Mouse (Mus musculus) MEL (cell line): ENCODE measurements around the gene Il11ra1. TPM values are rescaled to one million over a fixed set of nuclear protein-coding genes. Genes with fewer than 3 reads are reported as not detected.

ENCODE experiments used
- DNase-seq: peaks from one replicate; pipeline ENCODE4 v3.0.0; 2011; ENCODE audit warnings: low read depth, low spot score
- H3K27ac ChIP-seq: 2 replicates; pipeline ENCODE4 v1.5.1; 2012; ENCODE audit warnings: low read depth, mild to moderate bottlenecking, control low read depth, low read length, moderate library complexity; ENCODE audit not compliant: control insufficient read depth
- H3K27me3 ChIP-seq, 2 experiments: fragments of 150-350 bp in 1 of 2; sonication (generic) in 1 of 2; 2 replicates each; pipeline ENCODE4 v1.6.1; 2012; ENCODE audit warnings: low read length in 2 of 2, mild to moderate bottlenecking in 2 of 2, improper control_type of control experiment in 1 of 2, moderate library complexity in 1 of 2; ENCODE audit not compliant: insufficient read depth in 2 of 2, control insufficient read depth in 1 of 2
- H3K36me3 ChIP-seq, 2 experiments: 2 replicates each; pipeline ENCODE4 v1.6.1; 2012 to 2014; ENCODE audit warnings: low read length in 2 of 2, improper control_type of control experiment in 1 of 2, inconsistent platforms in 1 of 2, mild to moderate bottlenecking in 1 of 2; ENCODE audit not compliant: insufficient read depth in 2 of 2, control insufficient read depth in 1 of 2
- H3K4me1 ChIP-seq, 2 experiments: fragments of 150-350 bp in 1 of 2; sonication (generic) in 1 of 2; 2 replicates each; pipeline ENCODE4 v1.6.1; 2012; ENCODE audit warnings: low read length in 2 of 2, improper control_type of control experiment in 1 of 2, mild to moderate bottlenecking in 1 of 2; ENCODE audit not compliant: insufficient read depth in 2 of 2, control insufficient read depth in 1 of 2
- H3K4me3 ChIP-seq, 2 experiments: fragments of 150-350 bp in 1 of 2; sonication (generic) in 1 of 2; 2 replicates each; pipeline ENCODE4 v1.5.1; 2012; ENCODE audit warnings: low read depth in 2 of 2, low read length in 2 of 2, mild to moderate bottlenecking in 2 of 2, moderate library complexity in 2 of 2, control low read depth in 1 of 2, improper control_type of control experiment in 1 of 2; ENCODE audit not compliant: control insufficient read depth in 1 of 2, insufficient read depth in 1 of 2
- H3K79me2 ChIP-seq: 2 replicates; pipeline ENCODE4 v1.6.1; 2012; ENCODE audit warnings: mild to moderate bottlenecking, low read length, moderate library complexity; ENCODE audit not compliant: control insufficient read depth, poor library complexity, insufficient read depth
- H3K9ac ChIP-seq: 2 replicates; pipeline ENCODE4 v1.6.1; 2012; ENCODE audit warnings: low read depth, mild to moderate bottlenecking, control low read depth, low read length, moderate library complexity; ENCODE audit not compliant: control insufficient read depth, poor library complexity, severe bottlenecking
- H3K9me3 ChIP-seq: fragments of 150-350 bp; sonication (generic); replicated peaks from 2 replicates; pipeline ENCODE4 v1.6.1; 2012; ENCODE audit warnings: mild to moderate bottlenecking, low read length, improper control_type of control experiment, moderate library complexity; ENCODE audit not compliant: insufficient read depth
- BHLHE40 ChIP-seq: IDR thresholded peaks from 2 replicates; pipeline ENCODE4 v1.6.1; 2012; ENCODE audit warnings: low read depth, mild to moderate bottlenecking, inconsistent platforms, low read length, improper control_type of control experiment, borderline replicate concordance
- CHD1 ChIP-seq: IDR thresholded peaks from 2 replicates; pipeline ENCODE4 v1.6.1; 2012; ENCODE audit warnings: low read depth, mild to moderate bottlenecking, inconsistent platforms, low read length, improper control_type of control experiment
- CTCF ChIP-seq, 3 experiments: IDR thresholded peaks in 2 of 3; conservative IDR thresholded peaks in 1 of 3; 2 replicates each; pipeline ENCODE4 v1.5.1; 2011 to 2012; ENCODE audit warnings: low read length in 3 of 3, low read depth in 2 of 3, mild to moderate bottlenecking in 2 of 3, improper control_type of control experiment in 1 of 3, inconsistent platforms in 1 of 3, mixed read lengths in 1 of 3, moderate library complexity in 1 of 3; ENCODE audit not compliant: control insufficient read depth in 1 of 3, insufficient read depth in 1 of 3, poor library complexity in 1 of 3, severe bottlenecking in 1 of 3
- ELF1 ChIP-seq: IDR thresholded peaks from 2 replicates; pipeline ENCODE4 v1.6.1; 2014; ENCODE audit warnings: low read depth, mild to moderate bottlenecking, inconsistent platforms, low read length, improper control_type of control experiment, moderate library complexity
- EP300 ChIP-seq, 2 experiments: IDR thresholded peaks; 2 replicates each; pipeline ENCODE4 v1.6.1; 2011; ENCODE audit warnings: improper control_type of control experiment in 2 of 2, low read length in 2 of 2, low read depth in 1 of 2, mild to moderate bottlenecking in 1 of 2
- ETS1 ChIP-seq: IDR thresholded peaks from 2 replicates; pipeline ENCODE4 v1.6.1; 2012; ENCODE audit warnings: low read depth, mild to moderate bottlenecking, inconsistent platforms, low read length, improper control_type of control experiment, moderate library complexity
- GABPA ChIP-seq: IDR thresholded peaks from 2 replicates; pipeline ENCODE4 v1.6.1; 2012; ENCODE audit warnings: low read depth, mild to moderate bottlenecking, inconsistent platforms, low read length, improper control_type of control experiment, moderate library complexity
- GATA1 ChIP-seq: IDR thresholded peaks from 2 replicates; pipeline ENCODE4 v1.6.1; 2011; ENCODE audit warnings: low read depth, low read length, improper control_type of control experiment
- HCFC1 ChIP-seq: IDR thresholded peaks from 2 replicates; pipeline ENCODE4 v1.6.1; 2012; ENCODE audit warnings: low read depth, mild to moderate bottlenecking, inconsistent platforms, low read length, improper control_type of control experiment, moderate library complexity
- MAFK ChIP-seq: IDR thresholded peaks from 2 replicates; pipeline ENCODE4 v1.6.1; 2011; ENCODE audit warnings: low read depth, mild to moderate bottlenecking, low read length, improper control_type of control experiment, borderline replicate concordance
- MAZ ChIP-seq: IDR thresholded peaks from 2 replicates; pipeline ENCODE4 v1.6.1; 2012; ENCODE audit warnings: low read depth, mild to moderate bottlenecking, inconsistent platforms, low read length, improper control_type of control experiment
- MEF2A ChIP-seq: IDR thresholded peaks from 2 replicates; pipeline ENCODE4 v1.6.1; 2014; ENCODE audit warnings: low read depth, mild to moderate bottlenecking, inconsistent platforms, low read length, improper control_type of control experiment; ENCODE audit not compliant: poor library complexity, insufficient replicate concordance, severe bottlenecking; ENCODE audit errors: extremely low read depth
- MXI1 ChIP-seq: IDR thresholded peaks from 2 replicates; pipeline ENCODE4 v1.6.1; 2011; ENCODE audit warnings: mild to moderate bottlenecking, low read depth, low read length, improper control_type of control experiment
- MYB ChIP-seq: IDR thresholded peaks from 2 replicates; pipeline ENCODE4 v1.6.1; 2011; ENCODE audit warnings: mild to moderate bottlenecking, low read depth, low read length, improper control_type of control experiment
- MYC ChIP-seq: IDR thresholded peaks from 2 replicates; pipeline ENCODE4 v1.6.1; 2011; ENCODE audit warnings: low read depth, mild to moderate bottlenecking, low read length, improper control_type of control experiment, moderate library complexity
- NELFE ChIP-seq: IDR thresholded peaks from 2 replicates; pipeline ENCODE4 v1.6.1; 2011; ENCODE audit warnings: low read depth, low read length, improper control_type of control experiment
- NRF1 ChIP-seq: IDR thresholded peaks from 2 replicates; pipeline ENCODE4 v1.6.1; 2014; ENCODE audit warnings: low read depth, mild to moderate bottlenecking, inconsistent platforms, low read length, improper control_type of control experiment, moderate library complexity; ENCODE audit not compliant: poor library complexity, insufficient read depth, severe bottlenecking
- POLR2AphosphoS2 ChIP-seq: IDR thresholded peaks from 2 replicates; pipeline ENCODE4 v1.6.1; 2011; ENCODE audit warnings: low read length, improper control_type of control experiment
- POLR2AphosphoS5 ChIP-seq: IDR thresholded peaks from 2 replicates; pipeline ENCODE4 v1.6.1; 2012; ENCODE audit warnings: low read depth, borderline replicate concordance, mild to moderate bottlenecking, inconsistent platforms, low read length, moderate library complexity, mixed read lengths
- RCOR1 ChIP-seq: IDR thresholded peaks from 2 replicates; pipeline ENCODE4 v1.6.1; 2012; ENCODE audit warnings: low read depth, mild to moderate bottlenecking, inconsistent platforms, low read length, improper control_type of control experiment
- SIN3A ChIP-seq: IDR thresholded peaks from 2 replicates; pipeline ENCODE4 v1.6.1; 2012; ENCODE audit warnings: low read length, improper control_type of control experiment, inconsistent platforms
- TAL1 ChIP-seq: IDR thresholded peaks from 2 replicates; pipeline ENCODE4 v1.6.1; 2012; ENCODE audit warnings: mild to moderate bottlenecking, inconsistent platforms, low read length, moderate library complexity, mixed read lengths
- TBP ChIP-seq: IDR thresholded peaks from 2 replicates; pipeline ENCODE4 v1.8.0; 2011; ENCODE audit warnings: low read depth, low read length, improper control_type of control experiment
- TCF12 ChIP-seq: IDR thresholded peaks from 2 replicates; pipeline ENCODE4 v1.6.1; 2014; ENCODE audit warnings: low read depth, mild to moderate bottlenecking, inconsistent platforms, low read length, improper control_type of control experiment, moderate library complexity
- UBTF ChIP-seq: IDR thresholded peaks from 2 replicates; pipeline ENCODE4 v1.6.1; 2012; ENCODE audit warnings: low read depth, mild to moderate bottlenecking, inconsistent platforms, low read length, improper control_type of control experiment, moderate library complexity, borderline replicate concordance; ENCODE audit not compliant: insufficient read depth
- USF1 ChIP-seq: IDR thresholded peaks from 2 replicates; pipeline ENCODE4 v1.6.1; 2014; ENCODE audit warnings: low read depth, mild to moderate bottlenecking, inconsistent platforms, low read length, improper control_type of control experiment, moderate library complexity
- USF2 ChIP-seq, 2 experiments: IDR thresholded peaks; 2 replicates each; pipeline ENCODE4 v1.6.1; 2011 to 2012; ENCODE audit warnings: improper control_type of control experiment in 2 of 2, low read length in 2 of 2, borderline replicate concordance in 1 of 2, inconsistent platforms in 1 of 2, low read depth in 1 of 2, mild to moderate bottlenecking in 1 of 2; ENCODE audit not compliant: insufficient read depth in 1 of 2
- ZKSCAN1 ChIP-seq: IDR thresholded peaks from 2 replicates; pipeline ENCODE4 v1.6.1; 2012; ENCODE audit warnings: low read depth, mild to moderate bottlenecking, inconsistent platforms, low read length, improper control_type of control experiment, moderate library complexity
- ZMIZ1 ChIP-seq: IDR thresholded peaks from 2 replicates; pipeline ENCODE4 v1.6.1; 2012; ENCODE audit warnings: low read depth, mild to moderate bottlenecking, inconsistent platforms, low read length, improper control_type of control experiment, moderate library complexity
- ZNF384 ChIP-seq: IDR thresholded peaks from 2 replicates; pipeline ENCODE4 v1.6.1; 2012; ENCODE audit warnings: low read depth, mild to moderate bottlenecking, inconsistent platforms, low read length, improper control_type of control experiment
- polyA plus RNA-seq, 2 experiments: library from polyadenylated mRNA; stranded (reverse) in 1 of 2; unstranded in 1 of 2; fragments of >175 nt in 1 of 2; fragments of >200 nt in 1 of 2; gene quantifications; 2 replicates each; pipeline versions ENCODE4 v1.2.1 to v1.2.4; 2012; ENCODE audit warnings: low replicate concordance in 2 of 2, low read depth in 1 of 2; ENCODE audit not compliant: insufficient read length in 2 of 2, insufficient read depth in 1 of 2, missing spikeins in 1 of 2
- total RNA-seq: library from RNA; depleted of rRNA; stranded (reverse); fragments of 300-350 nt; gene quantifications from 2 replicates; pipeline ENCODE4 v1.2.3, GENCODE M21; 2012

The Il11ra1 gene
- total and polyA plus RNA-seq, 3 experiments, result 44.4 to 66.7 TPM; not detected in 1

GRCm38 (mm10) chr4:41754797-41755337 lies 55.1 kb downstream of the Il11ra1 start, which contains the start of gene Galt (continued):
- no peak for TF ChIP-seq POLR2AphosphoS5

GRCm38 (mm10) chr4:41755338-41756305 lies 55.8 kb downstream of the Il11ra1 start, which contains the start of gene Sigmar1:
Sigmar1 (minus strand) TSS chr4:41756157.
- Histone ChIP-seq H3K36me3 (no peaks in the 10 kb centered on the region; a peak in 1 of 4 replicates), H3K27ac (peak within 1 kb of the TSS; percentile 70), H3K9ac (peak within 1 kb of the TSS; percentile 75), H3K9me3 (no peaks in the 10 kb centered on the region), H3K27me3 (no peaks in the 10 kb centered on the region), H3K4me3 (peak within 1 kb of the TSS; percentile 91 to 95), H3K4me1 (peaks cover 2 to 7% of the 10 kb centered on the region in 2 experiments; a peak in 3 of 4 replicates), H3K79me2 (peaks cover 1% of the 10 kb centered on the region; the same call in 1 of the 2 replicates)
- peak; percentile 91 for DNase-seq
- TF ChIP-seq ZKSCAN1, result no peak
- TF ChIP-seq NRF1, result no peak
- TF ChIP-seq TAL1, result no peak
- TF ChIP-seq TBP, result no peak
- TF ChIP-seq CTCF (IDR thresholded peaks at IDR 0.05 in 2 of 3, conservative IDR thresholded peaks at IDR 0.05 in 1 of 3; ENCODE audit: control insufficient read depth in 1 of 3, insufficient read depth in 1 of 3, low read depth in 2 of 3, low read length in 3 of 3, poor library complexity in 1 of 3, severe bottlenecking in 1 of 3), result peak; percentile 67 to 93 (median 84)
- peak; percentile 98 for TF ChIP-seq USF1
- TF ChIP-seq MYC, result 0 out of 2 replicates have a peak, but pooled peaks have one; percentile 8
- peak; percentile 88 for TF ChIP-seq ELF1
- TF ChIP-seq CHD1, result no peak
- no peak for TF ChIP-seq ZMIZ1
- TF ChIP-seq HCFC1, result peak; percentile 54
- peak; percentile 55; the same call in 1 of the 2 replicates for TF ChIP-seq UBTF
- no peak for TF ChIP-seq RCOR1
- TF ChIP-seq USF2 (IDR thresholded peaks at IDR 0.05; ENCODE audit: borderline replicate concordance in 1 of 2, insufficient read depth in 1 of 2, low read depth in 1 of 2, low read length in 2 of 2), result peak; percentile 34 to 86; a peak in 3 of 4 replicates
- no peak for TF ChIP-seq GATA1
- no peak for TF ChIP-seq POLR2AphosphoS5
- peak; percentile 30; the same call in 1 of the 2 replicates for TF ChIP-seq NELFE
- TF ChIP-seq ETS1, result no peak
- TF ChIP-seq ZNF384, result peak; percentile 77
- peak; percentile 90 for TF ChIP-seq BHLHE40
- TF ChIP-seq MEF2A, result no peak; the same call in 1 of the 2 replicates
- TF ChIP-seq MAZ, result peak; percentile 93
- TF ChIP-seq MXI1, result peak; percentile 78
- no peak for TF ChIP-seq POLR2AphosphoS2
- no peak for TF ChIP-seq EP300 (IDR thresholded peaks at IDR 0.05; ENCODE audit: low read depth in 1 of 2, low read length in 2 of 2)
- peak; percentile 79; the same call in 1 of the 2 replicates for TF ChIP-seq SIN3A
- no peak for TF ChIP-seq GABPA
- no peak for TF ChIP-seq MYB
- TF ChIP-seq MAFK, result no peak
- TF ChIP-seq TCF12, result peak; percentile 36; the same call in 1 of the 2 replicates
